Comparison of ENCODE assay signal across 16 mouse cellular contexts in the genomic region with DNA sequence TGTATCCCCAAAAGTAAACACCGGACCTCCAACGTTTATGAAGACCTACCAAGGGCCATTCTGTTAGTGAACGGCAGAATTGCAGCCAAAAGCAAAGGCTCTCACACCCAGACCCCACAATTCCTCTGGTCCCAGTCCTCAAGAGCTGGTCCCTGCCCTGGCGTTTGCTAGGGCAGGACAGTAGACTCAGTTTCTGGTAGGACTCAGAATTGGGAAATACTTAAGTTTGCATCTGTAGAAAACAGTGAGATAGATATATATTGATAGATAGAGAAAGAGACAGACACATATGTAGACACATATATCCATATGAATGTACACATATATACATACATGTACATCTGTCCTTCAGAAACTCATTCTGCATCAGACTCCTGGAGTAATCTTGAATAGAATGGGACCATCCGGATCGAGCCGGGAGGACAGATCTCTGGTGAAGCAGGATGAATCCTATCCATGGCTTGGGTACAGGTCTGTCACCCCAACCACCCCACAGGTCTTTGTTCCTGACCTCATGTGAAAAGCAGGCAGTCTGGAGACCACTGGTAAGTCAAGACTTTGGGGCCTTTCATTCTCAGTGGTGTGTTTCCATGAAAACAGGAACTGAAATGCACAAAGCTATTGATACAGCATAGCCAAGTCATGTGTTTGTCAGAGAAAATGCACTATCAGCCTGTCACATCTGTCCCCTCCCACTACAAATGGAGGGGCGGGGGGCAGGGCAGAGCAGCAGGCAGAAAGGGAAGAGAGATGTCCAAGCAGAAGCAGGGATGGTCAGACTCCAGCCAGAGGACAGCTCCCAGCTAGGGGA. TPM values are rescaled to one million over a fixed set of nuclear protein-coding genes. Genes with fewer than 3 reads are reported as not detected.
DNase-seq lines count a peak whose midpoint lies in the region; ATAC-seq and TF ChIP-seq lines count a peak whose summit lies in the region.
"Had no signal": no experiment of that assay in that cellular context is flagged by ENCODE, and none has a peak within 500 bp of the region (broad histone marks: within the 10 kb centered on the region; RNA-seq: fewer than 3 reads in every experiment).

No protein-coding gene starts in this region.

- no peak for TF ChIP-seq RAD21 in MEL (IDR thresholded peaks at IDR 0.05; ENCODE audit: low read depth, low read length)

- 0 out of 2 replicates have a peak, but pooled peaks have one; percentile 25 for ATAC-seq in megakaryocyte-erythroid progenitor cell, adult 5-6 weeks (replicated peaks; ENCODE audit: low FRiP score, low TSS enrichment, poor library complexity, severe bottlenecking)
- ATAC-seq in midbrain, embryonic 11.5 days (ENCODE audit: low FRiP score), result no peak
- no peak for ATAC-seq in forebrain, embryonic 13.5 days

- peak overlapping the region; percentile 83 to 97 for H3K4me3 ChIP-seq in MEL (ENCODE audit: control insufficient read depth in 1 of 2, insufficient read depth in 1 of 2, low read depth in 2 of 2, low read length in 2 of 2)
- H3K4me3 ChIP-seq in liver, adult 2 months (ENCODE audit: insufficient read depth, low read depth, low read length), result no peak overlapping the region
- no peak overlapping the region for H3K4me3 ChIP-seq in midbrain, embryonic 11.5 days (ENCODE audit: low read depth, low read length)
- no peak overlapping the region for H3K4me3 ChIP-seq in forebrain, embryonic 13.5 days
- H3K4me3 ChIP-seq: embryonic facial prominence, embryonic 10.5 days; heart, embryonic 10.5 days; hindbrain, embryonic 10.5 days; limb, embryonic 15.5 days; midbrain, embryonic 10.5 days had no signal

- no peak for TF ChIP-seq CTCF in MEL (IDR thresholded peaks at IDR 0.05 in 2 of 3, conservative IDR thresholded peaks at IDR 0.05 in 1 of 3; ENCODE audit: control insufficient read depth in 1 of 3, insufficient read depth in 1 of 3, low read depth in 2 of 3, low read length in 3 of 3, poor library complexity in 1 of 3, severe bottlenecking in 1 of 3)
- TF ChIP-seq CTCF in liver, adult 2 months (IDR thresholded peaks at IDR 0.05; ENCODE audit: low read depth, low read length), result no peak

- peak; percentile 75 to 82; a peak in 3 of 4 replicates for TF ChIP-seq POLR2A in MEL (IDR thresholded peaks at IDR 0.05; ENCODE audit: control insufficient read depth in 1 of 2, insufficient read depth in 1 of 2, low read depth in 1 of 2, low read length in 2 of 2, poor library complexity in 1 of 2)
- no peak for TF ChIP-seq POLR2A in liver, adult 2 months (IDR thresholded peaks at IDR 0.05; ENCODE audit: extremely low read depth, insufficient read depth, low read length)

- no peak overlapping the region for H3K4me2 ChIP-seq in midbrain, embryonic 11.5 days
- no peak overlapping the region for H3K4me2 ChIP-seq in forebrain, embryonic 13.5 days
- H3K4me2 ChIP-seq: limb, embryonic 15.5 days had no signal

- DNase-seq in CD4-positive helper T cell, adult 2 months (ENCODE audit: low read depth, low spot score), result peak; percentile 74
- DNase-seq in MEL (ENCODE audit: low read depth, low spot score), result peak; percentile 93
- peak; percentile 8 for DNase-seq in liver, adult 2 months (ENCODE audit: extremely low read depth, low read depth, low spot score)
- DNase-seq in midbrain, embryonic 11.5 days (ENCODE audit: low spot score, missing footprints), result no peak
- DNase-seq in urinary bladder, postnatal 4 days (ENCODE audit: low spot score in 2 of 2), result no peak
- DNase-seq: cerebellum, adult 9-11 months; kidney, adult 11 months; kidney, postnatal 4 days; thymus, adult 2 months had no signal

- H3K79me2 ChIP-seq in MEL (ENCODE audit: control insufficient read depth, insufficient read depth, low read length, poor library complexity), result peaks cover 22% of the 10 kb centered on the region
- H3K79me2 ChIP-seq in liver, adult 2 months (ENCODE audit: control insufficient read depth, insufficient read depth, low read length), result no peaks in the 10 kb centered on the region

- peak overlapping the region; percentile 97 for H3K27ac ChIP-seq in MEL (ENCODE audit: control insufficient read depth, low read depth, low read length)
- H3K27ac ChIP-seq in liver, adult 2 months (replicated peaks; ENCODE audit: insufficient read depth, low read depth, low read length), result no peak overlapping the region
- no peak overlapping the region for H3K27ac ChIP-seq in midbrain, embryonic 11.5 days (ENCODE audit: low read depth, low read length)
- no peak overlapping the region for H3K27ac ChIP-seq in forebrain, embryonic 13.5 days
- H3K27ac ChIP-seq: embryonic facial prominence, embryonic 10.5 days; heart, embryonic 10.5 days; hindbrain, embryonic 10.5 days; limb, embryonic 15.5 days; midbrain, embryonic 10.5 days had no signal

- H3K4me1 ChIP-seq in MEL (ENCODE audit: control insufficient read depth in 1 of 2, insufficient read depth in 2 of 2, low read length in 2 of 2), result peaks cover 42 to 55% of the 10 kb centered on the region in 2 experiments
- no peaks in the 10 kb centered on the region for H3K4me1 ChIP-seq in liver, adult 2 months (ENCODE audit: control insufficient read depth, insufficient read depth, low read length)
- H3K4me1 ChIP-seq in midbrain, embryonic 11.5 days (ENCODE audit: control insufficient read depth, insufficient read depth, low read length), result no peaks in the 10 kb centered on the region
- H3K4me1 ChIP-seq in forebrain, embryonic 13.5 days, result no peaks in the 10 kb centered on the region
- H3K4me1 ChIP-seq: limb, embryonic 15.5 days had no signal

- H3K9ac ChIP-seq in MEL (ENCODE audit: control insufficient read depth, low read depth, low read length, poor library complexity, severe bottlenecking), result peak overlapping the region; percentile 88
- H3K9ac ChIP-seq in liver, adult 2 months (ENCODE audit: low read depth, low read length), result no peak overlapping the region
- H3K9ac ChIP-seq in midbrain, embryonic 11.5 days (ENCODE audit: low read length), result no peak overlapping the region
- no peak overlapping the region for H3K9ac ChIP-seq in forebrain, embryonic 13.5 days
- H3K9ac ChIP-seq: limb, embryonic 15.5 days had no signal

- H3K9me3 ChIP-seq in MEL (replicated peaks; ENCODE audit: insufficient read depth, low read length), result no peaks in the 10 kb centered on the region
- H3K9me3 ChIP-seq in midbrain, embryonic 11.5 days (ENCODE audit: control insufficient read depth, low read length), result no peaks in the 10 kb centered on the region
- no peaks in the 10 kb centered on the region for H3K9me3 ChIP-seq in forebrain, embryonic 13.5 days (replicated peaks)
- H3K9me3 ChIP-seq: embryonic facial prominence, embryonic 10.5 days; heart, embryonic 10.5 days; hindbrain, embryonic 10.5 days; limb, embryonic 15.5 days; midbrain, embryonic 10.5 days had no signal

- H3K27me3 ChIP-seq in MEL (ENCODE audit: control insufficient read depth in 1 of 2, insufficient read depth in 2 of 2, low read length in 2 of 2), result no peaks in the 10 kb centered on the region
- no peaks in the 10 kb centered on the region for H3K27me3 ChIP-seq in liver, adult 2 months (ENCODE audit: control insufficient read depth, insufficient read depth, low read length)
- H3K27me3 ChIP-seq in midbrain, embryonic 11.5 days (ENCODE audit: control insufficient read depth, insufficient read depth, low read length), result no peaks in the 10 kb centered on the region
- no peaks in the 10 kb centered on the region for H3K27me3 ChIP-seq in forebrain, embryonic 13.5 days
- H3K27me3 ChIP-seq: limb, embryonic 15.5 days had no signal

- peaks cover 0 to 50% of the 10 kb centered on the region in 2 experiments; a peak in 3 of 4 replicates for H3K36me3 ChIP-seq in MEL (ENCODE audit: control insufficient read depth in 1 of 2, insufficient read depth in 2 of 2, low read length in 2 of 2)
- H3K36me3 ChIP-seq in liver, adult 2 months (ENCODE audit: control insufficient read depth, insufficient read depth, low read length), result no peaks in the 10 kb centered on the region
- H3K36me3 ChIP-seq in midbrain, embryonic 11.5 days (ENCODE audit: control insufficient read depth, insufficient read depth, low read length), result no peaks in the 10 kb centered on the region
- H3K36me3 ChIP-seq in forebrain, embryonic 13.5 days (ENCODE audit: poor library complexity, severe bottlenecking), result no peaks in the 10 kb centered on the region
- H3K36me3 ChIP-seq: embryonic facial prominence, embryonic 10.5 days; heart, embryonic 10.5 days; hindbrain, embryonic 10.5 days; limb, embryonic 15.5 days; midbrain, embryonic 10.5 days had no signal

- TF ChIP-seq EP300 in MEL (IDR thresholded peaks at IDR 0.05; ENCODE audit: low read depth in 1 of 2, low read length in 2 of 2), result peak; percentile 87 to 90

- WGBS in liver, adult 2 months, result 60% methylated on average over 8 of the region's 8 CpGs
- WGBS in midbrain, embryonic 11.5 days, result 89% methylated on average over 8 of the region's 8 CpGs
- WGBS in forebrain, embryonic 13.5 days, result 92% methylated on average over 8 of the region's 8 CpGs

RNA-seq across cellular contexts. Expression of gene Il4, which starts 1.5 kb away (rescaled TPM):
- total RNA-seq in MEL (2012; rRNA removed), result 9.4 and 10.4 TPM in 2 replicates
- 1 to 10 TPM in 1 of 2 experiments, not detected in 1; 4.3 TPM for polyA plus RNA-seq in MEL (2012; ENCODE audit: insufficient read depth in 1 of 2, insufficient read length in 2 of 2, low read depth in 1 of 2, low replicate concordance in 2 of 2, missing spikeins in 1 of 2)
- total RNA-seq in liver, adult 2 months (2014; rRNA removed), result not detected in 2 replicates
- polyA plus RNA-seq in liver, adult 2 months (2012; rRNA removed), result 0.17 TPM in 1 of 2 replicates, not detected in the other
- not detected in 2 replicates for total RNA-seq in megakaryocyte-erythroid progenitor cell, adult 5-6 weeks (2014; fragmentation: Nextera tagmentation)
- 3.5 and 5.0 TPM in 2 replicates for total RNA-seq in megakaryocyte-erythroid progenitor cell, adult 5-6 weeks (2017)
- 1.7 and 3.1 TPM in 2 replicates for polyA plus RNA-seq in midbrain, embryonic 11.5 days (2014; fragmentation: Nextera tagmentation; extraction: Ambion mirVana)
- 1.8 and 2.9 TPM in 2 replicates for polyA plus RNA-seq in forebrain, embryonic 13.5 days (2015; fragmentation: Nextera tagmentation; extraction: Ambion mirVana)

RNA-seq across cellular contexts. Expression of gene Il13, which starts 17.5 kb away (rescaled TPM):
- not detected in 2 replicates for total RNA-seq in MEL (2012; rRNA removed)
- not detected for polyA plus RNA-seq in MEL (2012; ENCODE audit: insufficient read depth in 1 of 2, insufficient read length in 2 of 2, low read depth in 1 of 2, low replicate concordance in 2 of 2, missing spikeins in 1 of 2)
- not detected in 2 replicates for total RNA-seq in liver, adult 2 months (2014; rRNA removed)
- not detected in 2 replicates for polyA plus RNA-seq in liver, adult 2 months (2012; rRNA removed)
- not detected in 2 replicates for total RNA-seq in megakaryocyte-erythroid progenitor cell, adult 5-6 weeks (2014; fragmentation: Nextera tagmentation)
- not detected in 2 replicates for total RNA-seq in megakaryocyte-erythroid progenitor cell, adult 5-6 weeks (2017)
- polyA plus RNA-seq in midbrain, embryonic 11.5 days (2014; fragmentation: Nextera tagmentation; extraction: Ambion mirVana), result not detected in 2 replicates
- not detected in 2 replicates for polyA plus RNA-seq in forebrain, embryonic 13.5 days (2015; fragmentation: Nextera tagmentation; extraction: Ambion mirVana)
- polyA plus RNA-seq: embryonic facial prominence, embryonic 10.5 days; heart, embryonic 10.5 days; hindbrain, embryonic 10.5 days; limb, embryonic 15.5 days; midbrain, embryonic 10.5 days had no signal

RNA-seq across cellular contexts. Expression of gene Kif3a, which starts 49.8 kb away (rescaled TPM):
- total RNA-seq in MEL (2012; rRNA removed), result 13.6 and 14.2 TPM in 2 replicates
- 10 to 100 TPM; 17.1 to 88.3 TPM for polyA plus RNA-seq in MEL (2012; ENCODE audit: insufficient read depth in 1 of 2, insufficient read length in 2 of 2, low read depth in 1 of 2, low replicate concordance in 2 of 2, missing spikeins in 1 of 2)
- 2.2 and 2.7 TPM in 2 replicates for total RNA-seq in liver, adult 2 months (2014; rRNA removed)
- polyA plus RNA-seq in liver, adult 2 months (2012; rRNA removed), result 0.98 and 1.2 TPM in 2 replicates
- total RNA-seq in megakaryocyte-erythroid progenitor cell, adult 5-6 weeks (2014; fragmentation: Nextera tagmentation), result 14.4 and 14.6 TPM in 2 replicates
- total RNA-seq in megakaryocyte-erythroid progenitor cell, adult 5-6 weeks (2017), result 20.0 and 21.9 TPM in 2 replicates
- polyA plus RNA-seq in midbrain, embryonic 11.5 days (2014; fragmentation: Nextera tagmentation; extraction: Ambion mirVana), result 87.9 and 96.4 TPM in 2 replicates
- 199 and 202 TPM in 2 replicates for polyA plus RNA-seq in forebrain, embryonic 13.5 days (2015; fragmentation: Nextera tagmentation; extraction: Ambion mirVana)

Comparison
In these comparisons a context has a peak if more than half of its experiments do, and no peak if none do; other contexts are left out.
1. DNase-seq: peak in CD4-positive helper T cell, adult 2 months (single experiment), MEL (single experiment) and liver, adult 2 months (single experiment); none in midbrain, embryonic 11.5 days (single experiment) and urinary bladder, postnatal 4 days (0 of 2).
2. H3K4me3 ChIP-seq: peak in MEL (2 of 2); none in liver, adult 2 months (single experiment), midbrain, embryonic 11.5 days (single experiment) and forebrain, embryonic 13.5 days (single experiment).